Mouse (Mus musculus): ENCODE data around the gene Raph1.

Raph1 gene

DNA sequence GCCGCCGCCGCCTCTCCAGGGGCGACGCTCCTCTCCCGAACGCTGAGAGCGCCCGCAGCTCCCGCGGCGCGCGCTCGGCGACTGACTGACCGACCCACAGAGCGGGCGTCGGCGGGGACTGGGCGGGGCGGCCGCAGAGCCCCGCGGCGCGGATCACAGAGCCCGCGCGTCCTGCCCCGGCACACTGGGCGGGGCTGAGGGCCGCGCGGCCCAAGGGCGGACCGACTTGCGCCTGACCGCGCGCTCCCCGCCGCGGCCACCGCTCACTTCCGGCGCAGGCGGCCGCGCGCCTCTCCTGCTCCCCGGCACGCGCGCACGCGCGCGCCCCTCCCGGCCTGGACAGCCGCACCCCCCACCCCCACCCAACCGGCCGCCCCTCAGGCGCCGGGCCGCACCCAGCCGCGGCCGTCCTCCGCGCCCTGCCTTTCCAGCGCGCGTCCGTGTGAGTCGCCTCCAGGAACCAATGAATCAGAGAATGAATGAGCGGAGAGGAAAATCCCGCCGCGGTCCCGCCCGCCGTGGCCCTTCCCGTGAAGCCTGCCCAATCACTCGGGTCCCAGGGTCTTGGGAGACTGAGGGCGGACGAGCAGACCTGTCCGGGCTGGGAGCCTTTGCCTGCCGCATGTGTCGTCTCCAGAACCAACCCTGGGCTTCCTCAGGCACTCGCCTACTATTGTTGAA, at the start of gene Raph1:
Raph1 (minus strand) TSS at position 474 of the 681 bp plus-strand sequence.
- DNase-seq, result peak; percentile 79

- DNase-seq, result no peak
Observed at GRCm38 (mm10) chr1:60615703-60616102, 48.8 kb upstream of the Raph1 start.

- DNase-seq, result no peak
Observed at GRCm38 (mm10) chr1:60614902-60615301, 48.0 kb upstream of the Raph1 start.

DNA sequence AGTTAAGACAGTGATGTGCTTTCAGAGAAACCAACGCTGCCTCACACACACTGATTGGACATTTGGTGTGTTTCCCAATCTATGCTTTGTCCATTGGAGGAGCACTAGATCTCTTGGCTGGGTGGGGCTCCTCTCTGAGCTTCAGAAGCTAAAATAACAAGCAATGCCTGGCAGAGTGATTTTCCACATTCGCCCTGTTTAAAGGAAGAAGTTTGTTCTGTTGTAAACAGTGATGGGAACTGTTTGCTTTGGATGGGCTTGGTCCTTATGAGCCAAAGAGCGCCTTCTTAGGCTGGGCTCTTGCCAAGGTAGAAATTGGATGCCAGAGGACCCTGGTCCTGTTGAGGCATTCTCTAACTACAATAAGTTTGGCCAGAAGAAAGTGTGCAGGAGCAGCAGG, 45.1 kb upstream of the Raph1 start:
- DNase-seq, result no peak

GRCm38 (mm10) chr1:60610631-60611030, 43.7 kb upstream of the Raph1 start:
- DNase-seq, result no peak

DNA sequence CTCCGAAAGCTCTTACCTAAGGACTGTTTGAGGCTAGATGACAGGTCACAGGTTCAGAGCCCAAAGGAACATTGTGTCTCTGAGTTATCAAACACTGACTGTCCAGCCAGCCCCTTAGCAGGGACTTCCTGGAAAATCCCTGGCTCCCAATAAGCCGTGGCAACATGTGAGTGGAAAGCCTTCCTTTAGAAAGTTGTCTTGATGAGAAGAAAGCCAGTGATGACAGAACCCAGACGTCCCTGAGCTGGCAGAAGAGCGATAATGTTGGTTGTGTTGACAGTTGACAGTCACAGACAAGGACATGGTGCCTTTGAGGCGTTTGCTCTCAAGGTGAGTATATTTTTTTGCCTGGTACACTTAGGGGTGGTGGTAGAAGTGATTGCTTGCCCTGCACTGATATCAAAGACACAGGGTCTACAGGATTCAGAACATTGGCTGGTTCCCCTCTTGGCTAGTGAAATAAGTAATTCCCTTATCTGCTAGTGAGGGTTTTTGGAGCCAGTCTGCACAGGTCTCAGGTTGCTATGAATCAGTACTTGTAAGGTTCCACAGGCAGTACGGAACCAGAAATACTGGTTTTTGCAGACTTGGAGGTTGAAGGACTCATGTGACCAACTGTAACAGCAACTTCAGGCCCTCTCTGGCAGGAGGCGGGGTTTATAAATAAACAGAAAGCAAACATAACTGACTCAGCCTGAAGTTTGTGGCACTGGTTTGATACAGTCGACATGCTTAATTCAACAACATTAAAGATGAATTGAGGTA, 42.3 kb upstream of the Raph1 start:
- no peak for DNase-seq

DNA sequence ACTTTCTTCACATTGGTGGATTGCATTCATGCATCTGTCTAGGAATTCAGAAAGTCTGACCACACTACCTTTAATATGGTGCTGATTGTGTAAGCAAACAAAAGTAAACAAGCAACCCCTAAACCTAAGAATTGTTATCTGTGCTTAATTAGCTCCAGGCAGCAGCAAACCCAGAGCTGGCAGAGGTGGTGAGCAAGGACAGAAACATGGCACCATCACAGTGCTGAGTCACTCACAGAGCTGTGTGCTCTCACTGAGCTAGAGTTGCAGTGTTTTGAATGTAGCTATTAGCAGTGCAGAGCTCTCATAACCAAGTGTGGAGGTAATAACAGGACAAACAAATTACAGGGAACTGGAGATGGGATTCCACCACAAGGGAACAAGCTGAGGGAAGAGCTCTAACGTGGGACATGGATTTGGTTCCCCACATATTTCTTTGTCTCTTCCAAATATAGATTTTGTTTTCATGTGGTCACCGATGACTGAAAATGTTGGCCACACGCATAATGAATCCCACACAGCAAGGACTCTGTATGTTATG, 37.6 kb upstream of the Raph1 start:
- DNase-seq, result no peak

DNA sequence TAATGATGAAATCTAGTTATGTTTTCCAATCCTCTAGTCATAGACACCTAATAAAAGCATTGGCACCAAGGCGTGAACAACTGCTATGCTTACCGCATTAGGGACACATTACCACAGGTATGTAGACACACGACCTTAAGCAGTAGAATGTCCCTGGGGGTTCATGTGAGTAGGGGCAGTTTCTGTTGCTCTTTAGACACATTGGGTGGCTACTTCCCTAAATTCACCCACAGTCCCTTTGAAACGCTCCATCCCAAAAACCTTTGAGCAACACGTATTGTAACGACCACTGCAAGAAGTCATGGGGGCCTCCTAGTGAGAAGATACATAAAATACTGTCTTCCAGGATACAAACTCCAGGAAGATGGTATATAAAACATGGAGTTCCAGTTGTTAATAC, 33.8 kb upstream of the Raph1 start:
- DNase-seq, result no peak

GRCm38 (mm10) chr1:60599926-60600325, 33.0 kb upstream of the Raph1 start:
- no peak for DNase-seq

- DNase-seq, result peak; percentile 11
Observed at GRCm38 (mm10) chr1:60599013-60599701, 32.3 kb upstream of the Raph1 start.

DNA sequence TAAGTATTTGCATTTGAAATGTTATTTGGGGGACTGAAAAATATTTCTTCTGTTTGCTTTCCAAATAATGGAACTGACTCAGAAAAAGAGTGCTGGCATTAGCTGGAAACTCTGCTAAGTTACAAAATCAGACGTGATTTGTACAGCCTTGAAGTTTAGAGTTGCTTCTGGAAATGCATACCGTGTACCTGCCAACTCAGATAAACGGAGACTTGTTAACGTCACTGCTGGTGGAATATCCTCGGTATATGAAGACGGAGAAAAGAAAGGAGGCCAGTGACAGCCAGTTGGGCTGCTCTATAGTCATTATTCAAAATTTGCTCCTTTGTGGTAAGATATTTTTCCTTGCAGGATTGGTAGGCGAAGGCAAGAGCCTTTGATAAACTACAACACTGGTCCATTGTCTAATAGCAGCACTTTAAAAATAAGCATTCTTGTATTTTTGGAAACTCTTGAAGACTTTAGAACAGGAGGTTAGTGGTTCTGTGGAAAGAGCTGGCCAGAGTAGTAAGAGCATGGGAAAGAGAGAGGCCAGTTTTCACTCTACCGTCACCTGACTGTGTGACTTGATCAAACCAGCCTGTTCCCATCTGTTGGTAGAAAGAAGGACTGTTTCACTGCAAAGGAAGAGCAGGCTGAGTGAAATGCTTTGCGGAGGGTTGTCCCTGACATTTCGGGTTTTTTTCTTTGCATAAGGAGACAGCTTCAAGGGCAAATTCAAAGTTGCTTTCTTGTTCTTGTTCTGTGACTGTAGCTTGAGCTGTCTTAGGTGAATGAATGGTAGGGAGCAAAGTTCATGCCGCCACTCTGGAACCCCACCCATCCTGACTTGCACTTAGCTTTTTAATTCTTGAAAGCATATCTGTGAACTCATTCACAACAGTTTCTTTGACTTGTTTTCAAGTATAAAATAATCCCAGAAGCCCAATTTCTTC, 29.7 kb upstream of the Raph1 start:
- DNase-seq, result no peak

- no peak for DNase-seq
Observed at GRCm38 (mm10) chr1:60593101-60593500, 26.2 kb upstream of the Raph1 start.

DNA sequence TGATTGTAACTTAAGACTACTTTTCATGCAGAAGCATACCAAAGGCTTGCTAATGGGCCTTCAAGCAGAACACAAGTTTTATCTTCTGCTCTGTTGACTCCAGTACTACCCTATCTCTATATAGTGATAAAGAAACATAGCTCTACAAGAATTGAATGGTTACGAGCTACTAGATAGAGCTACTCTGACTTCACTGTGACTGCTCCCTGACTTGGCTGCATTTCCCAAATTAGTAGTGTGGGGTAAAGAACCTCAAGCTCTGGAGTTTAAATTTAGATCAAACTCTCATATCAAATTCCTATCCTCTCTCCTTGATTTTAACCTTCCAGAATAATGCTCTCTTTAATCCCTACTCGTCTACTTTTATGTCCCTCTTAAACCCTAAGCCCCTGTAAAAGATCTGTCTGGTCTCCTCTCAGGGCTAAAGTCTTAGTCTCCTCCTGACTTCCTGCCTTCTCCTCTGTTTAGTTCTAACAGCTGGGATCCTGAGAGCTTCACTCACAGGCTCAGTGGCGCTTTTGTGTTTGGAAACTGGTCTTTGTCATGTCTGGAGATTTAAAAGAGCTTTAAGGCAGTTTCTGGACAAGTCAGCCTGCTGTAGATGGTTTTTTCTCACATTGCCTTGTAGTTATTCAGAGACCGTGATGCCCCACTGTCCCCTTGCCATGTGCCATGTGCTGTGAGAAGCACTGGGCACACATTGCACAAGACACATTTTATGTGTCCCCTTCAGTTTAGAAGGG, 22.2 kb upstream of the Raph1 start:
- no peak for DNase-seq

- no peak for DNase-seq
Observed at GRCm38 (mm10) chr1:60580990-60581389, 14.1 kb upstream of the Raph1 start.

- no peak for DNase-seq
Observed at GRCm38 (mm10) chr1:60579886-60580285, 13.0 kb upstream of the Raph1 start.

GRCm38 (mm10) chr1:60572699-60573098, 5.8 kb upstream of the Raph1 start:
- no peak for DNase-seq

- no peak for DNase-seq
Observed at GRCm38 (mm10) chr1:60569741-60570140, 2.8 kb upstream of the Raph1 start.

- DNase-seq, result no peak
Observed at GRCm38 (mm10) chr1:60569210-60569609, 2.3 kb upstream of the Raph1 start.

DNA sequence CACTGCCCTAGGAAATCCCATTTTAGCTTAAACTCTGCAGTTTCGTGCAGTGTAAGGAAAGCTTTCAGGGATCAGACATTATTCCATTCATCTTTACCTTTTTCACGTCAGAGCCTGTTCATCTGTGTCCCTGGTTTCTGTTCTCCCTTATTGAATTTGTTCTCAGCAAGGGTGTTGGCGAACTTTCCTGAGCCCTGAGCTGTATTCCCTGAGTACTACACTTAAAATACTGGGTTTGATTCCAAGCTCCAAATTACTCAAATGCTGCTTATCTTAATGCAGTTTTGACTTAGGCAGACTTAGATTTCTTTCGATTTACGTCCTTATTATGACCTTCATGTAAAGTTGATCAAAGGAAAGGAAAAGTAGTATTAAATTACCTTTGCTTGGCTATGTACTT, 417 bp upstream of the Raph1 start:
- DNase-seq, result no peak

GRCm38 (mm10) chr1:60565931-60566630, 823 bp downstream of the Raph1 start:
- DNase-seq, result peak; percentile 54
